Mouse (Mus musculus) ovary, adult 10 weeks (tissue): Measurements from ENCODE around the gene Vmn1r48. TPM values are rescaled to one million over a fixed set of nuclear protein-coding genes. Genes with fewer than 3 reads are reported as not detected.

ENCODE experiments used
- polyA plus RNA-seq: library from polyadenylated mRNA; stranded (reverse); fragments of 350-450 nt; fragmentation: Illumina TruSeq; extraction: RNeasy Lipid Tissue Mini Kit (QIAGEN cat#74804); gene quantifications from one replicate; pipeline ENCODE4 v1.2.3, GENCODE M21; 2014

The Vmn1r48 gene
- not detected for polyA plus RNA-seq

DNA sequence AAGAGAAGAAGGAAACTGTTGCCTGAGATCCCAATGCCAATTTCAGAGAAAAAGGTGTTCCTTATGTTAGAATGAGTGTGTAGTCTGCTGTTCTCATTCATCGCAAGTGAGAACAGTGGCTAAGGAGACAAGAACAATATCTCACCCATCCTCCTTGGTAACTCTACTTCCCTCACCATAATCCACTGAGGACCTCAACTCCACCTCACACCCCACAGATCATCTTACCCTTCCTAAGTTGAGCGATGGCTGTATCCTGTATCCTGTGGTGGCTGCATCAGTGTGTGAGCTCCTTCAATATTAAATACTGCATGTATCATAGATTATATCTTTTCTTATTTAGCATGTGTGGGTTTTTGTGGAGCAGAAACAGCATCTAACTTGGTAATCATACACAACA lies at the start of gene Vmn1r48:
TSS of gene Vmn1r48 (minus strand) at position 101 of the 400 bp plus-strand sequence.

DNA sequence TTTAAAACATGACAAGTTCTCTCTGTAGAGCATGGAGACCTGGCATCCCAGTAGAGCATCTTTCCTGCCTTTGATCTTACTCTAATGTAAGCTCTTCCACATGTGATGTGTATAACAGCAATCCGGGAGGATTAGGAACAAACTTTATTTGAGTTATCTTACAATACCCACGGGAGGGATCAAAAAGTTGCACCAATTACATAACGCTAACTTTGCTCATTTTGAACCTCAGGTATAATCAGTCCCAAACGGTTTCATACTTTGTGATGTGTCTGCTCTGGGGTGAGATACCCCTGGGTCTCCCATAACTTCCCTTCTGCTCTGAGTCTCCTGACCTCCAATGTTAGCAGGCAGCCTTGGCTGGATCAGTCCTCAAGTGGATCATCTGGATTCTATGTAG lies 41.8 kb upstream of the Vmn1r48 start, which contains the start of gene Vmn1r49:
TSS of gene Vmn1r49 (minus strand) at position 101 of the 400 bp plus-strand sequence.

DNA sequence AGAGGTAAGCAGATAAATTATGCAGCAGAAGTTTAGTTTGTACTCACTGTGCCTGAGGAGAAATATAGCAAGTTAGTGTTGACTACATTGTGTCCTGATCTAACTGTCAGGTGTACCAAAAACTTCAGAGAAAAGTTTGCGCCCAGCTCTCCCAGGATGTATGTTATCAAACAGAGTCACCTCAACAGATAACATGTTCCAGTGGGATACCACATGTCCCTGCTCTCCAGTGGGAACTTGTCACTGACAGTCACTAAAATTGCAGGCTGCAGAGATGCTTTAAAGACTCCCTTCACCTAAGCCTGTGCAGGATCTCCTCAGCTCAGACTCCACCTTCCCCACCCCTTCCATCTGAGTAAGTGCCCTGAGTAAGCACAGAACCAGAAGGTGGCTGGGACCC lies 20.8 kb downstream of the Vmn1r48 start, which contains the start of gene Vmn1r47:
TSS of gene Vmn1r47 (plus strand) at position 301 of the 400 bp plus-strand sequence.

Other genes with a start within 250 kb of the Vmn1r48 start
- gene Vmn1r42, start 160.4 kb downstream of the Vmn1r48 start, polyA plus RNA-seq: not detected
- not detected for gene Vmn1r43, start 160.4 kb downstream of the Vmn1r48 start, polyA plus RNA-seq
- gene Vmn1r44, start 153.2 kb downstream of the Vmn1r48 start, polyA plus RNA-seq: not detected
- not detected for gene Vmn1r45, start 96.2 kb downstream of the Vmn1r48 start, polyA plus RNA-seq
- not detected for gene Vmn1r46, start 67.5 kb downstream of the Vmn1r48 start, polyA plus RNA-seq
- gene Vmn1r47, start 20.7 kb downstream of the Vmn1r48 start, polyA plus RNA-seq: not detected
- gene Vmn1r49, start 41.7 kb upstream of the Vmn1r48 start, polyA plus RNA-seq: not detected
- not detected for gene Vmn1r50, start 64.6 kb upstream of the Vmn1r48 start, polyA plus RNA-seq
- not detected for gene Vmn1r51, start 85.8 kb upstream of the Vmn1r48 start, polyA plus RNA-seq
- not detected for gene Vmn1r52, start 138.0 kb upstream of the Vmn1r48 start, polyA plus RNA-seq
- gene V1ra8, start 166.0 kb upstream of the Vmn1r48 start, polyA plus RNA-seq: not detected
- not detected for gene Vmn1r53, start 187.6 kb upstream of the Vmn1r48 start, polyA plus RNA-seq
- not detected for gene Vmn1r54, start 209.5 kb upstream of the Vmn1r48 start, polyA plus RNA-seq